Mouse (Mus musculus): Measurements from ENCODE around the gene Cspg4. TPM values are rescaled to one million over a fixed set of nuclear protein-coding genes. Genes with fewer than 3 reads are reported as not detected.
A peak's percentile ranks its signal among the peaks of the same experiment; 100 is the strongest.

The Cspg4 gene
- total and polyA plus RNA-seq, 2 experiments from 2014 or later: 17.4 to 93.5 TPM

- DNase-seq (ENCODE audit: low spot score): no peak
- Histone ChIP-seq H3K27ac (ENCODE audit: low read depth) (no peak overlapping the region), H3K4me3 (ENCODE audit: low read depth, low read length) (no peak overlapping the region), H3K9ac (replicated peaks; ENCODE audit: low read depth, low read length) (no peak overlapping the region), H3K4me1 (ENCODE audit: control insufficient read depth, insufficient read depth) (peaks cover 19% of the 10 kb centered on the region), H3K36me3 (replicated peaks; ENCODE audit: control insufficient read depth, insufficient read depth, low read length) (no peaks in the 10 kb centered on the region), H3K9me3 (replicated peaks; ENCODE audit: control insufficient read depth, low read length) (no peaks in the 10 kb centered on the region), H3K4me2 (ENCODE audit: low read depth, low read length) (no peak overlapping the region), H3K27me3 (ENCODE audit: control insufficient read depth, insufficient read depth, low read length) (no peaks in the 10 kb centered on the region)
- WGBS: 79% methylated on average over 5 of the region's 5 CpGs
- TF ChIP-seq EP300 (IDR thresholded peaks at IDR 0.05; ENCODE audit: low read depth): no peak
- TF ChIP-seq CTCF (IDR thresholded peaks at IDR 0.05; ENCODE audit: low read depth): no peak
- no peak for ATAC-seq (ENCODE audit: insufficient read depth, low read depth)
These were observed 12.5 kb downstream of the Cspg4 start for GRCm38 (mm10) chr9:56877284-56877683.

- Histone ChIP-seq H3K36me3 (replicated peaks; ENCODE audit: control insufficient read depth, insufficient read depth, low read length) (peaks cover 19% of the 10 kb centered on the region), H3K27me3 (ENCODE audit: control insufficient read depth, insufficient read depth, low read length) (no peaks in the 10 kb centered on the region), H3K9ac (replicated peaks; ENCODE audit: low read depth, low read length) (no peak overlapping the region), H3K4me1 (ENCODE audit: control insufficient read depth, insufficient read depth) (no peaks in the 10 kb centered on the region), H3K4me3 (ENCODE audit: low read depth, low read length) (no peak overlapping the region), H3K9me3 (replicated peaks; ENCODE audit: control insufficient read depth, low read length) (no peaks in the 10 kb centered on the region), H3K27ac (ENCODE audit: low read depth) (peak overlapping the region; percentile 28; the same call in 1 of the 2 replicates), H3K4me2 (ENCODE audit: low read depth, low read length) (no peak overlapping the region)
- DNase-seq (ENCODE audit: low spot score): no peak
- ATAC-seq (ENCODE audit: insufficient read depth, low read depth): no peak
- WGBS: 66% methylated on average over 9 of the region's 9 CpGs
- TF ChIP-seq EP300 (IDR thresholded peaks at IDR 0.05; ENCODE audit: low read depth) (no peak), CTCF (IDR thresholded peaks at IDR 0.05; ENCODE audit: low read depth) (no peak)
These were observed 16.0 kb downstream of the Cspg4 start for GRCm38 (mm10) chr9:56880790-56881189.

DNA sequence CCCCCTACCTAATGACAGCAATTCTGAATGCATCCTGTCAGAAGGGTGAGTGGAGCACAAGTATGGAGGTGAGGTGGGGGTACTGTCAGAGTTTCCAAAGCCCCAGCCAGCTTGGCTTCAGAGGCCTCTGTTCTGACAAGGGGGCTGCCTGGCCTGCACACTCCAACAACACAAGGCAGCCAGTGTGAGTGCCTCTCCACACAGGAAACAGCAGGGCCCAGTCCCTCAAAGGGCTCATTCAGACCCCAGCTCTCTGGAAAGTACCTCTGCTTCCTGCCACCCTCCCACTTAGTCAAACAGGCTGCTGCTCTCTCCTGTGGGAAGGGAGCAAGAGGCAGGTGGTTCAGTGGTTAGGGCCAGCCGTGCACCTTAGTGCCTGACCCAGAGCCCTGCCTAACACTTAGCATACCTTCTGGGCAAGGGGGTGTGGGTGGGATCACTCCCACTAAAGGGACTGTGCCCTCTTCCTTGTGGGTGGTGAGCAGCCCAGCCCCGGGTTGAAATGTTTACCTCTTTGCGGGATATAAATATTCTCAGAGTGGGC, 16.8 kb downstream of the Cspg4 start:
- ATAC-seq (ENCODE audit: insufficient read depth, low read depth): no peak
- no peak for DNase-seq (ENCODE audit: low spot score)
- H3K4me3 ChIP-seq (ENCODE audit: low read depth, low read length): no peak overlapping the region
- 0 out of 2 replicates have a peak overlapping the region, but pooled peaks have one; percentile 40 for H3K27ac ChIP-seq (ENCODE audit: low read depth)
- no peaks in the 10 kb centered on the region for H3K9me3 ChIP-seq (replicated peaks; ENCODE audit: control insufficient read depth, low read length)
- no peak overlapping the region for H3K4me2 ChIP-seq (ENCODE audit: low read depth, low read length)
- peaks cover 26% of the 10 kb centered on the region for H3K36me3 ChIP-seq (replicated peaks; ENCODE audit: control insufficient read depth, insufficient read depth, low read length)
- H3K4me1 ChIP-seq (ENCODE audit: control insufficient read depth, insufficient read depth): no peaks in the 10 kb centered on the region
- no peak overlapping the region for H3K9ac ChIP-seq (replicated peaks; ENCODE audit: low read depth, low read length)
- no peak for TF ChIP-seq CTCF (IDR thresholded peaks at IDR 0.05; ENCODE audit: low read depth)
- no peak for TF ChIP-seq EP300 (IDR thresholded peaks at IDR 0.05; ENCODE audit: low read depth)
- H3K27me3 ChIP-seq (ENCODE audit: control insufficient read depth, insufficient read depth, low read length): no peaks in the 10 kb centered on the region
- whole genome bisulfite sequencing: 74% methylated on average over 3 of the region's 3 CpGs

- WGBS: 44% methylated on average over 4 of the region's 4 CpGs
- H3K9me3 ChIP-seq (replicated peaks; ENCODE audit: control insufficient read depth, low read length): no peaks in the 10 kb centered on the region
- H3K4me3 ChIP-seq (ENCODE audit: low read depth, low read length): no peak overlapping the region
- no peaks in the 10 kb centered on the region for H3K4me1 ChIP-seq (ENCODE audit: control insufficient read depth, insufficient read depth)
- ATAC-seq (ENCODE audit: insufficient read depth, low read depth) (no peak), DNase-seq (ENCODE audit: low spot score) (no peak)
- H3K27me3 ChIP-seq (ENCODE audit: control insufficient read depth, insufficient read depth, low read length): no peaks in the 10 kb centered on the region
- TF ChIP-seq CTCF (IDR thresholded peaks at IDR 0.05; ENCODE audit: low read depth) (no peak), EP300 (IDR thresholded peaks at IDR 0.05; ENCODE audit: low read depth) (no peak)
- no peak overlapping the region for H3K9ac ChIP-seq (replicated peaks; ENCODE audit: low read depth, low read length)
- H3K36me3 ChIP-seq (replicated peaks; ENCODE audit: control insufficient read depth, insufficient read depth, low read length): peaks cover 33% of the 10 kb centered on the region
- peak overlapping the region; percentile 40; the same call in 1 of the 2 replicates for H3K27ac ChIP-seq (ENCODE audit: low read depth)
- H3K4me2 ChIP-seq (ENCODE audit: low read depth, low read length): no peak overlapping the region
These were observed 17.4 kb downstream of the Cspg4 start for GRCm38 (mm10) chr9:56882283-56882682.

- Histone ChIP-seq H3K9ac (replicated peaks; ENCODE audit: low read depth, low read length) (no peak overlapping the region), H3K27ac (ENCODE audit: low read depth) (peak overlapping the region; percentile 40; the same call in 1 of the 2 replicates), H3K4me1 (ENCODE audit: control insufficient read depth, insufficient read depth) (no peaks in the 10 kb centered on the region), H3K27me3 (ENCODE audit: control insufficient read depth, insufficient read depth, low read length) (no peaks in the 10 kb centered on the region), H3K36me3 (replicated peaks; ENCODE audit: control insufficient read depth, insufficient read depth, low read length) (peaks cover 38% of the 10 kb centered on the region), H3K4me3 (ENCODE audit: low read depth, low read length) (no peak overlapping the region), H3K4me2 (ENCODE audit: low read depth, low read length) (no peak overlapping the region), H3K9me3 (replicated peaks; ENCODE audit: control insufficient read depth, low read length) (no peaks in the 10 kb centered on the region)
- ATAC-seq (ENCODE audit: insufficient read depth, low read depth): peak; percentile 32; the same call in 1 of the 2 replicates
- WGBS: 46% methylated on average over 12 of the region's 12 CpGs
- peak; percentile 50 for DNase-seq (ENCODE audit: low spot score)
- TF ChIP-seq CTCF (IDR thresholded peaks at IDR 0.05; ENCODE audit: low read depth) (no peak), EP300 (IDR thresholded peaks at IDR 0.05; ENCODE audit: low read depth) (0 out of 2 replicates have a peak, but pooled peaks have one; percentile 46)
These were observed 18.0 kb downstream of the Cspg4 start for GRCm38 (mm10) chr9:56882818-56883217.

DNA sequence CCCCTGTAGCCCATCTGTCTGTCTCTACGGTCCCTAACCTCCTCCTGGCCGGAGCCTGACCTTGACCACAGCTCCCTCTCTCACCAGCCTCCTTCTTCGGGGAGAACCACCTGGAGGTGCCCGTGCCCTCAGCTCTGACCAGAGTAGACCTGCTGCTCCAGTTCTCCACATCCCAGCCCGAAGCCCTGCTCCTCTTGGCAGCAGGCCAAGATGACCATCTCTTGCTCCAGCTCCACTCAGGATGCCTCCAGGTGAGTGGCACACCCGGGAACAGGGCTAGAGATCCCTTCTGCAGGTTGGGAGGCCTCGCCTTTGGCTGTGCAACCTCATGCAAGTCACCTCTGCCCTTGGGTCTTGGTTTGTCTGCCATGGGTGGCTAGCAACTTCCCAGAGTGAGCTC, 18.6 kb downstream of the Cspg4 start:
- WGBS: 84% methylated on average over 7 of the region's 7 CpGs
- ATAC-seq (ENCODE audit: insufficient read depth, low read depth): no peak
- peaks cover 45% of the 10 kb centered on the region for H3K36me3 ChIP-seq (replicated peaks; ENCODE audit: control insufficient read depth, insufficient read depth, low read length)

More for the DNA sequence above, 18.6 kb downstream of the Cspg4 start:
- no peak overlapping the region for H3K9ac ChIP-seq (replicated peaks; ENCODE audit: low read depth, low read length)
- no peaks in the 10 kb centered on the region for H3K9me3 ChIP-seq (replicated peaks; ENCODE audit: control insufficient read depth, low read length)
- H3K27me3 ChIP-seq (ENCODE audit: control insufficient read depth, insufficient read depth, low read length): no peaks in the 10 kb centered on the region
- H3K4me2 ChIP-seq (ENCODE audit: low read depth, low read length): no peak overlapping the region
- no peak overlapping the region for H3K27ac ChIP-seq (ENCODE audit: low read depth)
- TF ChIP-seq CTCF (IDR thresholded peaks at IDR 0.05; ENCODE audit: low read depth): no peak
- TF ChIP-seq EP300 (IDR thresholded peaks at IDR 0.05; ENCODE audit: low read depth): no peak
- no peaks in the 10 kb centered on the region for H3K4me1 ChIP-seq (ENCODE audit: control insufficient read depth, insufficient read depth)
- no peak for DNase-seq (ENCODE audit: low spot score)
- no peak overlapping the region for H3K4me3 ChIP-seq (ENCODE audit: low read depth, low read length)
